Mouse (Mus musculus) layer of hippocampus, postnatal 25 days (tissue): ENCODE results near the gene Tesk2. TPM values are rescaled to one million over a fixed set of nuclear protein-coding genes. Genes with fewer than 3 reads are reported as not detected.
A peak's percentile ranks its signal among the peaks of the same experiment; 100 is the strongest.

Source experiments
- DNase-seq, 2 experiments: peaks; one replicate each; pipeline ENCODE4 v3.0.0; 2022; ENCODE audit warnings: mixed read lengths in 2 of 2, low spot score in 1 of 2; ENCODE audit errors: extremely low spot score in 1 of 2
- total RNA-seq, 2 experiments: library from RNA; stranded (reverse); gene quantifications; 2 replicates each; pipeline ENCODE4 v1.2.3; 2021

The Tesk2 gene
- total RNA-seq, 2 experiments from 2014 or later = 4.5 TPM

DNA sequence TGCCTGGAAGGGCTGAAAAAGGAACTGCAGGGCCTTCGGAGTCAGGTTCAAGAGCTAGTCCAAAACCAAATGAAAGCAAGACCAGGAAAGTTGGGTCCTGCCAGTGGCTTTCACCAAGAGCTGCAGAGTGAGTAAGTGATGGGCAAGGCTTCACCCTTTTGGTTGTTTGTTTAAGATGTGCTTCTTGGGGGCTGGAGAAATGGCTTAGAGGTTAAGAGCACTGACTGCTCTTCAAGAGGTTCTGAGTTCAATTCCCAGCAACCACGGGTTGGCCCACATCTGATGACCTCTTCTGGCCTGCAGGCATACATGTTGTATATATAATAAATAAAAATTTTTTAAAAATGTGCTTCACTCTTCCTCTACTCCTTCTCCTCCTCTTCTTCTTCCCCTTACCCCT is 10.6 kb upstream of the Tesk2 start:
- no peak for DNase-seq

DNA sequence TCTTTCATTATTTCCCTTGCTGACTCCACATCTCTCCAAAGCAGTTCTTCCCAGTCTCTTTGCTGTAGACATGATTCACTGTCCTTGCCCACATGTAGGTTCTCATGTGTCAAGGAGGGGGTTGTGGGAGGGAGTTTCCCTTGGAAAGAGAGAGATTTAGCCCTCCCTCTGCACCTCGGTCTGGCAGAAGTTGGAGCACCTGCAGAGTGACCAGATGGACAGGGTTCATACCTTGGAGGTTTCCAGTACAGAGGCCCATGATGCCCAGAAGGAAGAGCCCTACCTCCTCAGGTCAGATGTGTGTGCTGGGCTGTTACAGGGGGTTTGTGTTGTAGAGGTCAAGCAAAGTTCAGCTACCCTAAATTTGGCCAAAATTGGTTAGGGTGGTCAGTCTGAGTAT is 8.2 kb upstream of the Tesk2 start:
- DNase-seq = no peak

DNA sequence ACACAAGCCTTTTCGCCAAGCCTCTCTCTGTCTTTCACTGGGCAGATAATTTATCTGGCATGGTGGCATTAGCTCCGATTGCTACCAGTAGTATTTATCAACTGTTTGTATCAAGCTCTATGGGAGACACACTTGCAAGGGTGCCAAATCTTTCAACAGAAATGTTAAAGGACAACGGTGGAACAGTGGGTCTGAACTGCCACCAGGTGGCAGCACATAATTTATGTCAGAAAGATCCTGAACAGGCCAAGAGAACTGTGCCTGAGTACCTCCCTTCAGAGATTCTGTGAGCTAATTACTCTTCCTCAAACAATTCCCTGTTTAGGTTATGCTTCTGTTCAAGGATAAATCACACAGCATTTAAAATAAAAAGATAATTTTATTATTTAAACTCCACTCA is 1.4 kb upstream of the Tesk2 start:
- DNase-seq = peak; percentile 29 to 60

- DNase-seq = no peak
Measured at GRCm38 (mm10) chr4:116721098-116721628, 415 bp downstream of the Tesk2 start.

DNA sequence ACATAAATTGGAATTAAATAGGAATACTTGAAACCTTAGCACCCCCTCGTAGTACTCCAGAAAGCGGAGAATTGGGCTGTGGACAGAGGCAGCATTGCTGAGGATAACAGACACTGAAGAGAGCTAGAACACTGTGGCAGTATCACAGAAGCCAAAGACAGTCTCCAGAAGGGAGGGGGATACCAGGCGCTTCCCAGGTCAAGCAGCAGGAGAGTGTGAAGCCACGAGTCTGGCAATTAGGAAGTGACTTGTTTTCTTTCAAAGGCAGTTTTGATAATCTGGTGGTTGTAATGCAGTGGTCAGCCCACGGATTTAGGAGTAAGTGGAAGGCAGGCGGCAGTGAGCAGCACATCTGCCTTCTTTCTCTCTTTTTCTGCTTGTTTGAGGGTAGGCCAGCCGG is 1.5 kb downstream of the Tesk2 start:
- DNase-seq = no peak

GRCm38 (mm10) chr4:116725444-116725843 is 4.7 kb downstream of the Tesk2 start:
- no peak for DNase-seq

DNA sequence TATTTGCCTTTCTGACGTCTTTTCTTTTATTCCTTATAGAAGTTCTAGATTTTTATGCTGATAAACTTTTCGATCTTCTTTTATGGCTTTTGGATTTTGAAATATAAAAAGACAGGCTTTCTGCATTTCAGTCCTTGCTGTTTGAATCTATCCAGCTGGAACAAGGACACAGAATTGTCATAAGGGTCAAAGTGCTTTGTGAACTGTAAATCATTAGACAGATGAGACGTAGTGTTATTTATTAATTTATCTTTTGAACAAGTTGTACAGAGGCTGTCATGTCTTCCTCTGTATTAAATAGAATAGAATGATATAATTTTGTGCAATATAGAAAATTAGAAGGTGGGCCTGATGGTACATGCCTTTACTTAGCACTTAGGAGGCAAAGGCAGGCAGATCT is 6.7 kb downstream of the Tesk2 start:
- no peak for DNase-seq

GRCm38 (mm10) chr4:116729532-116729931 is 8.8 kb downstream of the Tesk2 start:
- DNase-seq = no peak

DNA sequence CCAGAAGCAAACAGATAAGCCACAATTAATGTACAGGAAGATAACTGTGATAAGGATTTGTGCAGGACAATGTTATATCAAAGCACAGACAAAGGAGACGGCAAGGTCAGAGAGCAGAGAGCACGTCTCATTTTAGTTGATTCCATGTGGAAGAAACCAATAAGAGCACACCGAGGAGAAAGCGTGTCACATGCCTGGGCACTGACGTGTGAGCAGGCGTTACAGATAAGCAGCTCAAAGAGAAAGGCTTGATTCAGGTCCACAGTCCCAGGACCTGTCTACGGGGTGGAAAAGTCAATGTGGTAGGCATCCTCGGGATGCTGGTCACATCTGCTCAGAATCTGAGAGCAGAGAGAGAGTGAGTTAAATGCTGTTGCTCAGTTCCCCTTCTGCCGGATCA is 10.3 kb downstream of the Tesk2 start:
- DNase-seq = no peak

GRCm38 (mm10) chr4:116732355-116732754 is 11.6 kb downstream of the Tesk2 start:
- DNase-seq = no peak

DNA sequence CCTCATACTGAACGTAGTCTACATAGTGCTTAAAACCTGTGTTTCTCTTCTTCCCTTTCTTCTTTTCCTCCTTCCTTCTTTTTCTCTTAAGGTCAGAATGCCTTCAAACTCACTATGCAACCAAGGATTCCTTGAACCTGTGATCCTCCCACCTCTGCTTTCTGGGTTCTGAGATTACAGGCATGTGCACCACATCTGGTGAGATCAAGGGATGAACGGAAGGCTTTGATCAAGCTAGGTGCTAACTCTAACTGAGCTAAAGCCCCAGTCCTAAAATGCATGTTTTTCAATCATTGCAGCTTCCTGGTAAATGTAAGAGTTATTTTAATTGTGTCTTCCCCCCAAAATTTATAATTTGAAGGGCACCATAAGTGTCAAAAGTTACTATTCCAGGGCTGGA is 14.2 kb downstream of the Tesk2 start:
- no peak for DNase-seq

DNA sequence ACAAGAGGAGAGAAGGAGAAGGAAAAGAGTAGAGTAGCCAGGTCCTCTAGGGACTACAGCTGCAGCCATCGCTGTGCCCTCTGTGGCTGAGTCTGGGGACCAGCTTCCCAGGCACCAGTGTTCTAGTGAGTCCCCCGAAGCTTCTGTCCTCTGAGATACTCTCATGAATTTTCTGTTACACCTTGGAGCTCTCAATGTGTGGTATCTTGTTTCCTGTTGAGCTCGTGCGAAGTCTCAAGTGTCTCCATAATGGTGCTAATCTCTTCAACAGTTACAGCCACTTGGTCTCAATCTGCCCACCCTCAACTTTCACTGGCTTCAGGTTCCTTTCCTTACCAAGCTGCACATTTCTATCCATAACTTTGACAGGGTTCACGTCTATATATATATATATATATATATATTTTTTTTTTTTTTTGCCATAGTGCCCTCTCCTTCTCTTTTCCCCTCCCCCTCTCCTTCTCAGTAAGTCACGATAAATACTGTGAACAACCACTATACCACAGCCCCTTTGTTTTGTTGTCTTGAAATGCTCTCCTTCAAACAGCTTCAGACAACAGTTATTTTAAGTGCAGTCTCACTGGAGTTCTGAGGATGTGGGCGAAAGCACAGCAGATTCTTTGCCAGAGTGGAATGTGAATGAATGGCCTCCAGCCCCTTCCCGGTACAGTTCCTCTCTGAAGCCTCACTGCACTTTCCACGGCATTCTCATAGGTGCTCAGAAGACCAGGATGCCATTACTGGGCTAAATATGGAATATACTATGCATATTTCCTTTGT is 18.4 kb downstream of the Tesk2 start:
- DNase-seq = no peak

- DNase-seq = no peak
Measured at GRCm38 (mm10) chr4:116749750-116750149, 29.0 kb downstream of the Tesk2 start.

- DNase-seq = no peak
Measured at GRCm38 (mm10) chr4:116761914-116762313, 41.2 kb downstream of the Tesk2 start.

DNA sequence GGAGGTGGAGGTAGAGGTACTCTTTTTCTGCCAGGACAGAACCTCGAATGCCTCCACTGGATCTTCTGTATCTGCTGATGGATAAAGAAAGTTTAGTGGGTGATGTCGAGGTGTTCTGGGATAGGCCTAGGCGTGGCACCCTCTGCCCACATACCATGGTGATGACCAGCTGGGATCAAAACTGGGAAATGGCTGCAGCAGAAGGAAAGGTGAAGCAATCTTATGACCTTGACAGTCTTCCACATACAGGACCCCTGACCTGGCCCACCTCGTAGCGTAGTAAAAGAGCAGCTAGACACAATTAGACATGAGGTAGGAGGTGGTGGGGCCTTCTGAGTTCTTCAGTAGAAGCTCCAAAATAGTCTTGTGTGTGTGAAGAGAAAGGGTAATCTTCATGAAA is 43.3 kb downstream of the Tesk2 start:
- no peak for DNase-seq

GRCm38 (mm10) chr4:116768510-116768909 is 47.8 kb downstream of the Tesk2 start:
- no peak for DNase-seq

- DNase-seq = no peak
Measured at GRCm38 (mm10) chr4:116769060-116769459, 48.3 kb downstream of the Tesk2 start.

- no peak for DNase-seq
Measured at GRCm38 (mm10) chr4:116776391-116776790, 55.6 kb downstream of the Tesk2 start.

DNA sequence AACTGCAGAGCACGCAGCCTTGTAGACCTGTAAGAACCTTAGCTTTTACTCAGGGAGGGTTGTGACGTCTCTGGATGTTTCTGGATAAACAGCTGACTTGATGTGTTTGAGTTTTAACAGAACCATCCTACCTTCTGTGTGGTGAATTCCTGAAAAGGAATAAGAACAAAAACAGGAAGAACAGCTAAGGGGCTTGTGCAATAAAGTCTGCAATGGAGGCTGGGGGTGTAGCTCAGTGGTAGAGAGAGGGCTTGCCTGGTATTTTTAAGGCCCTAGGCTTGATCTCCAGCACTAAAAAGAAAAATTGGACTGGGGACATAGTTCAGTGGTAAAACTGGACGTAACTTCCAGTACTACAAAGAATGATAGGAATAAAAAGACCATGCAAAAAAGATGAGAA is 56.3 kb downstream of the Tesk2 start:
- no peak for DNase-seq

DNA sequence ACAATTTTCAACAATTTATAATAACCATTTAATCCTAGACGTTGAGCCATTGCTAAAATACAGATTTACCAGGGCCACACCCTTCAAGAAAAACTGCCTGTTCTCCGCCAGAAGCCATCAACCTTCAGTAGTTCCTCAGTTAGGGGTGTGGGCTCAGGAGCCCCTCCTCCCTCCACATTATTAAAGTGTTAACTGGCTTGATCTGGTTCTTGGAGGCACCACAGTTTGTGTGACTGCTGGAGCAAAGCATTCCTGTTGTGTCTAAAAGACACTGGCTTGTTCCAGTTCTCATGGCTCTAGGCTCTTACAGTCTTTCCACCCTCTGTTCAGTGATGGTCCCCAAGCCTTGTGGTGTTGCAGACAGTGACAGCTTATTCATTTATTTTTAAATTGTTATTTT is 59.8 kb downstream of the Tesk2 start:
- no peak for DNase-seq

GRCm38 (mm10) chr4:116781366-116781765 is 60.6 kb downstream of the Tesk2 start:
- no peak for DNase-seq

- DNase-seq = no peak
Measured at GRCm38 (mm10) chr4:116782171-116782570, 61.4 kb downstream of the Tesk2 start.
